Mouse (Mus musculus): ENCODE results near the gene Eif3k.

- no peak for TF ChIP-seq USF1 (IDR thresholded peaks at IDR 0.05; ENCODE audit: low read depth)
- TF ChIP-seq CTCF (IDR thresholded peaks at IDR 0.05; ENCODE audit: control insufficient read depth, insufficient read depth, insufficient read length), result no peak
- TF ChIP-seq MYOG (IDR thresholded peaks at IDR 0.05; ENCODE audit: control insufficient read depth, extremely low read depth, insufficient read length), result no peak
- TF ChIP-seq MAX (IDR thresholded peaks at IDR 0.05), result no peak
- TF ChIP-seq MYOD1 (IDR thresholded peaks at IDR 0.05; ENCODE audit: control insufficient read depth, insufficient read length, low read depth), result no peak
These were observed 9.1 kb downstream of the Eif3k start for GRCm38 (mm10) chr7:28972542-28972985.

Measured in C2C12 (cell line).